Mouse (Mus musculus) heart, postnatal 10 days (tissue): Measurements from ENCODE around the gene Bmp2k. TPM values are rescaled to one million over a fixed set of nuclear protein-coding genes. Genes with fewer than 3 reads are reported as not detected.
"Not testable (repeated sequence)": the region's sequence is repeated elsewhere in the genome, so short reads cannot be mapped to it uniquely, and the experiment has no call there.

ENCODE experiments used
- DNase-seq, 2 experiments: peaks; one replicate each; pipeline ENCODE4 v3.0.0; 2021
- intact Hi-C: fragments of 180-260 bp; cut with DNase I; formaldehyde crosslinking; loops from one replicate; pipeline ENCODE4 v1.15.1; 2025
- total RNA-seq, 2 experiments: library from RNA; stranded (reverse); gene quantifications; 2 replicates each; pipeline ENCODE4 v1.2.3; 2021

Bmp2k gene
- total RNA-seq, 2 experiments from 2014 or later: 16.2 to 16.6 TPM

DNA sequence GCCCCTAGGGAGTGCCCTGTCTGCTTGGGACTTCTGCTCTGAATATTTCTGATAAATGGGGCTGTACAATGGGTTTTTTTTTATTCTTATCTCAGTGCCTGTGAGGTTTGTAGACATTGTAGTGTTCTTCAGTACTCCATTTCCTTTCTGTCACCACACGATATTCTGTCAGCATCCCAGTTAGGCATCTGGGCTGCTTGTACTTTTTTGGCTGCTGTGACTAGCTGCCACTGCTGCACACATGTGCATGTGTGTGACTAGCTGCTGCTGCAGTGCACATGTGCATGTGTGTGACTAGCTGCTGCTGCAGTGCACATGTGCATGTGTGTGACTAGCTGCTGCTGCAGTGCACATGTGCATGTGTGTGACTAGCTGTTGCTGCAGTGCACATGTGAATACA lies 31.4 kb downstream of the Bmp2k start:
- intact Hi-C loops, DNase-seq: not testable (repeated sequence)

DNA sequence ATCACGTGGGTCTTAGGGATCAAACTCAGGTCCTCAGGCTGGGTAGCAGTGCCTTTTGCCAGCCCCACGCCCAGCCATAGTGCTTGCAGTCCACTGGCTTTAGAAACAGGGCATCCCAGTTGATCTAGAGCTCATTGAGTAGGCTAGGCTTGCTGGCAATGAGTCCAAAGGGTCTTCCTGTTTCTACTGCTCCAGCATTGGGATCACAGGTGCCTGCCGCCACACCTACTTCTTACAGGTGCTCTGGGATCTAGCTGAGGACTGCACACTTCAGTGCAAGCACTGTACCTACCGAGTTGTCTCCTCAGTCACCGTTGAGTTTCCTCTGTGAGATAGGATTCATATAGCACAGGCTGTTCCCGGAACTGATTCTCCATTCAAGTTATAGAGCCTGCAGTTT lies 34.3 kb downstream of the Bmp2k start:
- DNase-seq: no peak

DNA sequence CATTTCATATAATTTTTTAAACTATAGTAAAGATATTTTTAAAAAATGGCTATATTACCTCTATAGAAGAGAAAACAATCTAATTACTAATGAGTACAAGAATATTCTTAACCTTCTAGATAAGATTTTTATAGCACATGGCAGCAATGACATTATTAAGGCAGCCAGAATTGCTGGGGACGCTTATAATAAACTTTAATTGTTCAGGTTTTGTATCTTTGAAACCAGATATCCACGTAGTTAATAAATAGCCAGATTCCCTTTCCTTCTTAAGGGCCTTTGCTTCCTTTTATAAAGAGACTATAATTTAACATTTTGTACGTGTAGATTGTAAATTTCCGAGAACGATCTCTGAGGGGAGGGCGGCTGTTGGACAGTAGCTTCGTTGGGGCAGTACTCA lies 47.8 kb downstream of the Bmp2k start:
- intact Hi-C loops: no loop called here
- DNase-seq: no peak

More for the DNA sequence above, 34.3 kb downstream of the Bmp2k start:
- intact Hi-C loops: no loop called here

DNA sequence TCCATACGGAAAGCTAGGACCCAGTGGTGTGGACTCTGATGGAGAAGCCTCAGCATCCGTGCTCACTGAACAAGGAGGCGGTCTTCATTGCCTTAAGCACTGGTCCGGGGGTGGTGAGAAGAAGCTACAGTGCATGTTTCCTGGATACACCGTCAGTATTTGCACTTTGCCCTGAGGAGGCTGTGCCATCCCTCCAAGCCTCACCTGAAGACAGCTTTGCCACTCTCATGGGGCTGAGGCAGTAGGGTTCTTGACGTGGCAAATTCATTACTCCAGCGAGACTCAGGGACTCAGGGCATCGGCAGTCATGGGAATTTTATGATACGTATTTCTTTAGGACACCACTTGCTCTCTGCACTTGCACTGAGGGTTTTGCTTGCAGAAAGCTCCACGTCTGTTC lies 49.2 kb downstream of the Bmp2k start:
- no peak for DNase-seq
- intact Hi-C loops: no loop called here

DNA sequence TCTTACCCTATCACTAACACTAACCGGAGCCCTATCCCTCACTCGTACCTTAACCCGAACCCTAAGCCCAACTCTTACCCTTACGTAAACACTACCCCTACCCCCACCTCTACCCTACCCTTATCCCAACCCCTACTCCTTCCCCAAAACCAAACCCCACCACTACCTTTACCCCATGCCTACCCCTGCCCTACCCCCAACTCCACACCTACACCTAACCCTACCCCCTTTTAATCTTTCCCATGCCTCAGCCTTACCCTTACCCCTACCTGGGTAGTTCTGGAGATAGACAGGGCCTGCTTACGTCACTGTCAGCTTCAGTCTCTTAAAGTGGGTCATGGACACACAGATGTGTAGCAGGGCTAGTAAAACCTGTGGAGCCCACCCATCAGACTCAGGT lies 51.4 kb downstream of the Bmp2k start:
- intact Hi-C loops: no loop called here
- DNase-seq: no peak

DNA sequence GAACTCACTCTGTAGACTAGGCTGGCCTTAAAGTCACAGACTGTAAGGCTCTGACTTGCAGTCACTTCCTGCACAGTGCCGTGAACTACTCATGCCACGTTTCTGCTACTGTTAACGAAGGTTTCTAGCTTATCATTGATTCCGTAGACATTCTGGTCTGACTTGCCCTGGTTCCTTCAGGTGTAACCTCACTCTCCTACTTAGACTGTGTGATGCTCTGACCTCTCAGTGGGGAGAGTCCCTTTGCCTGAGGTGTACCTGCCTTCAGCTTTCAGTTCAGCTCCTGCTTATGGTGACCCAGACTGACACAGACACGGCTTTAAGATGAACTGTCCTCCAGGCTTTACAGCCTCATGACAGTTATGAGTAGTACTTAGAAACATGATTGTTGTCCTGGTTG lies 56.7 kb downstream of the Bmp2k start:
- intact Hi-C loops: loop anchor here (2.0 kb wide), 1 partner anchor 55 kb away; no protein-coding TSS in a partner anchor
- no peak for DNase-seq

DNA sequence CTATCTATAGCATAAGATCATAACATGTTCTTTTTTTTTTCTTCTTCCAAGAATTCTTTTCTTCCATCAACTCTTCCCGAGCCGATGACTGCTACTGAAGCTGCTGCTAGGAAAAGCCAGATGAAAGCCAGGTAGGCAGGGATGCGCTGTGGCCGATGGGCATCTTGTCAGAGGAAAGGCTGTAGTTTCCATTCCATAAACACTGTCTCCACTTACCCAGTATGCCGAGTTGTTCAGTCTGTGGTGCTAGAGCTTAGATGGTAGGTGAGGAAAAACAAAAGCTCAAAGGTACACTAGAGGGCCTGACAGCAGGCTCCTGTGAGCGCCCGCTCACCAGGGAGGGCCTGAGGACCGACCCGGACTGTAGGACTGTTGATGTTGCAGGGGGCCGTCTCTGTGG lies 57.3 kb downstream of the Bmp2k start:
- no peak for DNase-seq
- intact Hi-C loops: loop anchor here (1.0 to 5.0 kb wide), 4 partner anchors 56 to 788 kb away; no protein-coding TSS in a partner anchor

DNA sequence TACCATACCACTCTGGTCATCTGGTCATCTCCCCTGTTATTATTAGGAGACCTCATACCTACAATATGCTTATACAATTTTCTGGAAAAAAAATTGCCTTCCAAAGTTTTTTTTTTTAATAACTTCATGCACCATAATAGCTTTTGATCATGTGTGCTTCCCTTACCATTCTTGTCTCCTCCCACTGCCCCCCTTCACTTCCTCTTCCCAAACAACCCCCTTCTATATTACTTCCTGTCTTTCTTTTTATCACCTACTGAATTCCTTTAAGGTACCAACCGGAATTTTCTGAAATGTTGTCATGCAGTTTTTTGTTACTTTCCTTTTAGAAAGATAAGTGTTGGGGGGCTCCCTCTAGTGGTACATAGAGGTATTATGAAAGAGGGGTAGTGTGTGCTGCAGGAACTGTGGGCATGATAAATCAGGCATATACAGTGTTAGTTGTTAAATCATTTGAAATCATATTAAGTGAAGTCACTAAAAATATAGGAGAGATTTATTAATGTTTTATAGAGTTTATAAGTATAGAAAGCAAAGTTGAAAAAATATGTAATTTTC lies 58.1 kb downstream of the Bmp2k start:
- intact Hi-C loops: loop anchor here (1.0 to 5.0 kb wide), 4 partner anchors 57 to 788 kb away; no protein-coding TSS in a partner anchor
- DNase-seq: peak; percentile 57 to 76

DNA sequence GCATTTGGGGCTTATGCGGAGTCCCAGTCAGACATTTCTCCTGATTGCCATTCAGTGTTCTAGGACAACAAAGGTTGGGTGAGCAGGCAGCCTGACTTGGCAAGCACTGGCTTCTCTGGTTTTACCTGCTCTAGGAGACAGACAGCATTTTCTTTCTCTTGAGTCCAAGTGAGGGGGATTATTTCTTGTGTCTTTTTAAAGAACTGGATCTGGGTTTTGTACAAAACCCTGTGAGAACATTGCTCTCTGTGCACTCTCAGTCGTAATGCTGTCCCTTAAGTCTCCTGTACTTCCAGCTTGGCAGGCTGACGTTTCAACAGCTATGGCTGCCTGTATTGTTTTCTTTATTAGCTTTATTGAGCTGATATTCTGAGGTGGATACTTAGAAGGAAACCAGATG lies 58.9 kb downstream of the Bmp2k start:
- no peak for DNase-seq
- intact Hi-C loops: loop anchor here (5.0 kb wide), 2 partner anchors 179 to 789 kb away; no protein-coding TSS in a partner anchor

DNA sequence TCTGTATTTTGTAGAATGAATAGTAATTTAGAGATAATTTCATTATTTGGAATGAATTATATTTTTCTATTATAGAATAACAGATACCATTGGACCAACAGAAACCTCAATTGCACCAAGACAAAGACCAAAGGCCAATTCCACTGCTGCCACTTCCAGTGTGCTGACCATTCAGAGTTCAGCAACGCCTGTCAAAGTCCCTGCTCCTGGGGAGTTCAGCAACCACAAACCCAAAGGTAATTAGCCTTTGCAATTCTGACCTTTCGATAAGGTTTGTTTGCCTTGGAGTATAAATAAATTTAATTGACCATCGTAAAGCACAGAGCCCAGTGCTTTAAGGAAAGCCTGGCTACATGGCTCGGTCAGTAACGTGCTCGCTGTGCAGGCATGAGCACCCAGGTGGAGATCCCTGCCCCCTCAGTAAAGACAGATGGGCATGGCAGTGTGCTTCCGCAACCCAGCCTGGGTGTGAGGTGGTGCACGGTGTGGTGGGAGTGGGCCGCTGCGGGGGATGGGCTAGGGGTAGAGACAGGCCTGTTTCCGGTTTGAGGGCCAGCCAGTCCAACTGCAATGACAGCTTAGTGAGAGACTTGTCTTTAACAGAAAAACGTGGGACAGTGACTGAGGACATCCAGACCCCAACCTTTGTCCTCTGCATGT lies 59.4 kb downstream of the Bmp2k start:
- no peak for DNase-seq
- intact Hi-C loops: loop anchor here (5.0 kb wide), 2 partner anchors 180 to 790 kb away; no protein-coding TSS in a partner anchor

DNA sequence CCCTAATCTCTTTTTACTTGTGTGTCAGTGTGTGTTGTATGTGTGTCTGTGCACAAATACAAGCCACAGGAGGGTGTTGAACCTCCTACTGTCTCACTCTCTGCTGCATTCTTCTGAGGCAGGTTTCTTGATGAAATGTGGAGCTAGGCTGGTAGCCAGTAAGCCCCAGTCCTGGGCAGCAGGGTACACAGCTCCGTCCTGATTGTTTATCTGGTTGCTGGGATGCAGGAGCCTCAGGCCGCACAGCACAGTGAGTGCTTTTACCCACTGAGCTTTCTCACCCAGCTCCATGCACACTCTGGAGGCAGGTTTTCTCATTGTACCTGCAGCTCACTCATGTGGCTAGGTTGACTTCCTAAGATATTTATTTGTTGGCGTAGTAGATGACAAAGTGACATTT lies 63.4 kb downstream of the Bmp2k start:
- DNase-seq: no peak
- intact Hi-C loops: no loop called here

DNA sequence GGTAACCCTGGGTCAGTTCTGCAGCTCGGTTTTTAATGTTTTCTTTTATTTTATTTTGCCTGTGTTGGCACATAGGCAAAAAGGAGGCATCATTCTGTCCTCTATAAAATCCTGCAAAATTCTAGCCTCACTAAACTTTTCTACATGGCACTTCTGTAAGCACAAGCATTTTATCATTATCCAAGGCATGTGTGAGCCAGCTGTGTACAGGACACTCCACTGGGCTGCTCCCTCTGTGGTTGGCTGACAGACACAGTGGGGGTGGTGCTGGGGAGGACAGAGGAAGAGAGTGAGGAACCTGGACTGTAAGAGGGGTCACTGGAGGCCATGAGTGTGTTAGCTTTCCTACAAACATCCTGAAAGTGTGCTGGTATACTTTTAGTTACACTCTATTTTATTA lies 64.6 kb downstream of the Bmp2k start:
- intact Hi-C loops: no loop called here
- no peak for DNase-seq

DNA sequence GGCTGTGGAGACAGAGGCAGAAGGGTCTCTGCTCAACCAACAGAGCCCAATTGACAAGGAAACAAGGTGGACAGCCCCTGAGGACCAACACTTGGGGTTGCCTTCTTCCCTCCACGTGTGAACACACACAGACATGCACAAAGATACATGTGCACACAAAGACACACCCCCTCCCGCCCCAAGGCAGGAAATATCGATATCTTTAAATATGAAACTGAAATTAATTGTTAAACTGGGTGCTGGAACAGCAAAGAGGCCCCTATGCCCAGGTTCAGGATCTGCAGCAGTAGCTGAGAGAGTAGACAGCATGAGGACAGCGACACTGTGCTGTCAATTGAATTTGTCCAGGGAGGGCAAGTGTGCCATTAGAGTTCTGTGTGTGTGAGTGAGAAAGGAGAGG lies 68.3 kb downstream of the Bmp2k start:
- intact Hi-C loops: no loop called here
- no peak for DNase-seq

DNA sequence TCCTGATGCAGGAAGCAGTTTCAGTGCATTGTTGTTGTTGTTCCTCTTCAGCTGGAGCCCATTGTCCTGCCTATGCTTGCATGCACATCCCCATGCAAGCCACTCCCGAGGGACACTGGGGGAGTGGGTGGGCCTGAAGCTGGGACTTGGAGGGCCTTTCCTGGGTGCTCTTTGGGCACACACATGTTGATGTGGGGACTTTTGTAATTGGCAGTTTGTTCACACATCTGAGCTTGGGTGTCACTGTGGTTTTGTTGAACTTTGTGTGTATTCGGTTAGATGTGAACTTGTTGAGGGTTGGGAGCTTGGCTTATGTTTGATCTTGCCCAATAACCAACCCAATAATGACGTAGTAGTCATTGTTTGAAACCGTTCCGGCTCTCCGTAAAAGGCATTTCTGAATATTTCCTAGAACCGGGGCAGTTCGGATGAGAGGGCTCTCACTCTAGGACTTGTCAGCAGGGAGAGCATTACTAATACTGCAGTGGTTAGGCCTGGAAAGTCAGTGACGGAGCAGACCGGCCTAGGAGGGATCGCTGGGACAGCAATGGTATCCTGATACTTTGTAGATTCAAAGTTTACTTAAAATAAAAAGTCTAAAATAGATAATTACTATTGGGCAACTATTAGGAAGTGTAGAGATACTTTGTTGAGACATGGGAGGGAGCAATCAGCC lies 78.1 kb downstream of the Bmp2k start:
- no peak for DNase-seq
- intact Hi-C loops: no loop called here

DNA sequence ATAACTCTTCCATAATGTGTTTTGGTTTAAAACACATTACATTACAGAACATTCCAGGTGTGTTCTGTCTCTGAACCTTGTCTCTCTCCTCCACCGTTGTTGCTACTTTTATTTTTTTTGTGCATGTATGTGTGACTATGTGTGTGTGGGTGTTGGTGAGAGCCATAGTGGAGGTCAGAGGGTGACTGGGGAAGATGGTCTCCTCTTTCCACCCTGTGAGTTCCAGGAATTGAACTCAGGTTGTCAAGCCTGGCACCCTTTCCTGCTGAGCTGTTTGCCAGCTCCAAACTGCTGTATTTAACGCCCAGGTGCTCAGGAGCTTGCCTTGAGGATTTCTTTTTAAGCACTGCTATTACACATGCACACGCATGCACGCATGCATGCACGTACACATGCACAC lies 78.7 kb downstream of the Bmp2k start:
- DNase-seq: no peak
- intact Hi-C loops: no loop called here

DNA sequence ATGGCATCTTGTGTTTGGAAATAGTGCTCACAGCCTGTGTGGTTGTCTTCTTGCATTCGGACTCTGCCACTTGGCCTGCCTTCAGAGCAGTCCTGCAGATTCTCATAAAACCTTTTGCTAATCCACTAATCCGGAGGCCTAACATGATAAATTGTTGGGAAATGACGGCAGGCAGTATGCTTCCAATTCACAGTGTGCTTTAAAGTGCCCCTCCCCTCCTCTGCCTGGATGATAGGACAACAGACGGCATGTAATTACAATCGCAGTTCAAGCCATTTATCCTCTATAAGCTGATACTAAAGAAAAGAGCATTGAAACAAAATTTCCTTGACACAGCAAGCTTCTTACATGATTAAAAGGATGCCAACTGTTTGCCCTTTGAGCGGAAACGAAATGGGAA lies 80.2 kb downstream of the Bmp2k start:
- intact Hi-C loops: no loop called here
- DNase-seq: no peak

DNA sequence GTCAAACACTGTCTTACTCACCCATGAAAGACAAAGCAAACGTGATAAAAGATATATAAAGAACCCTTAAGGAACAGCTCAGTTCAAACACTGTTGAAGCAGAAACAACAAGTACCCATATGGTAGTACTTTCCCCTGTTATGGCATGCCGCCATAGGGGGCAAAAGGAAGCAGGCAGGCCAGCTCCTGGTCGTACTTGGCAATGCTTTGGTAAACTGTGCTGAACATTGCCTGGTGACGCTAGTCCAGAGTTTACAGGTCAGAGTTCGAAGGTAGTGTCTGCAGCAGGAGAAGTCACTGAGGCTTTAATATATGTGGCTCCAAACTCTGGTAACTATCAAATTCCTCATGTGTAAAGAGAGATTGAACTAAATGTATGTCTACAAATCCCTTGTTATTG lies 81.2 kb downstream of the Bmp2k start:
- intact Hi-C loops: no loop called here
- DNase-seq: no peak

DNA sequence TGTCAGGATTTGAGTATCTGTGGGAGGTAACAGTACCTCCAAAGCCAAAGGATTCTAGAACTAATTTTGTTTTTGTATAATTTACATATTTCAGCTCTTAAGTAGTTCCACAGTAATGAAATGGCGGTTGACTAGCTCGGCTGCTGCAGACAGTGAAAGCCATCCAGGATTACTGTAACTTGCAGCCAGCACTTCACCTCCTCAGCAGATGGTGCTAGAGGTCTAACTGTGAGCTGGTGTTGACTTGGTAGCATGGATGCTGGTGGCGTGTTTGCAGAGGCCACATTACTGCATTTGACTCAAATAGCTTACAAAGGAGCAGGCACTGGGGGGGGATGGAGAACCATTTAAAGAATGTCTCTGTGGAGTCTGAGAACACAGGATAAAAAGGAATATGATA lies 84.0 kb downstream of the Bmp2k start:
- intact Hi-C loops: no loop called here
- peak in 1 of 2 experiments; percentile 24 for DNase-seq

DNA sequence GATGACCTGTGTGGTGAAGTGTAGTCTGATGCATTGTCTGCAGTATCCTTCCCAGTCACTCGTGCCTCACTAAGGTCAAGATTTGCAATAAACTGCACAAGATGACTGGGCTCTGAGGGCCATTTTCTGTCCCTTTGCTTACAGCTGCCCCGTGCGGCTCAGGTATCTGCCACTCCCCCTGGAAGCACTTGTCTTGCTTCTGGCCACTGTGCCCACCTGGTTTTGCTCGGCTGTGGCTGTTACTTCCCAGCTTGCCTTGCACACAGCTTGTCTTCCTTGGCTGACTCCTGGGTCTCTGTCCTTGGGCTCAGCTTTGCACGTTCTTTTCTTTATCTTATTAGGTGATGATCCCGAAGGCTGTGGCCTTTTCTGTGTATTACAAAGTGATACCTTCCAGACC lies 86.2 kb downstream of the Bmp2k start:
- intact Hi-C loops: no loop called here
- DNase-seq: no peak

DNA sequence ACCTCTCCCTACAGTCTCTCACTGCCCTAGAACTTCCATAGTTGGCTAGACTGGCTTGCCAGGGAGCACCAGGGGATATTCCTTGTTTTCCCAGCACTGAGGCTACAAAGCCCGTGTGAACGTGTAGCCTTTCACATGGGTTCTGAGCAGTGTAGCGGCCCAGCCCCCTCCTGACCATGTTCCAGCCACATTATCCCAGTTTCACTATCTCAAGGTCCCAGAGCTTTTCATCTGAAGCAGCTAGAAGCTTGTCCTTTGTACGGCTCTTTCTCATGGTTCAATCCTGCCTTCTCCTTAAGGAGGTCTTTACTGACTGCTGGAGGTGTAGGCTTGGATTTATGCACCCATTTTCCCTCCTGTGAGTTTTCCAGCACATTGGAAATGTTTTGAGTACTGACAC lies 87.1 kb downstream of the Bmp2k start:
- intact Hi-C loops: no loop called here
- DNase-seq: no peak

DNA sequence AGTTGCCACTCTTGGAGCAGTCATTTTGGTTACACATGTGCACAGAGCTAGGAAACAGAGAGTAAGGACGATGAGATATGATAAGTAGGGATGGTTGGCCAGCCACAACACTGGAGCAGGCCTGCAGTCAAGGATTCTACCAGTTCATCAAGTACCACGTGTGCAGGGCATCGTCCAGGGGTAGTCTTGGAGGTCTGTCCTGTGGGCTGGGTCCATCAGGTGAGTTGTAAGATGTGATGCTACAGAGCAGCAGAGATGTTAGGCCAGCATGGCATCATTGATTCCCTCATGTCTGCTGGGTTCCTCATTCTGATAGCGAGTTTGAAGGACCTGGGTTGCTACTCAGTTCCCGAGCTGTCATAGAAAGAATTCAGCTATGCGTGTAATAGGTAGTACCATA lies 87.6 kb downstream of the Bmp2k start:
- DNase-seq: no peak
- intact Hi-C loops: no loop called here

DNA sequence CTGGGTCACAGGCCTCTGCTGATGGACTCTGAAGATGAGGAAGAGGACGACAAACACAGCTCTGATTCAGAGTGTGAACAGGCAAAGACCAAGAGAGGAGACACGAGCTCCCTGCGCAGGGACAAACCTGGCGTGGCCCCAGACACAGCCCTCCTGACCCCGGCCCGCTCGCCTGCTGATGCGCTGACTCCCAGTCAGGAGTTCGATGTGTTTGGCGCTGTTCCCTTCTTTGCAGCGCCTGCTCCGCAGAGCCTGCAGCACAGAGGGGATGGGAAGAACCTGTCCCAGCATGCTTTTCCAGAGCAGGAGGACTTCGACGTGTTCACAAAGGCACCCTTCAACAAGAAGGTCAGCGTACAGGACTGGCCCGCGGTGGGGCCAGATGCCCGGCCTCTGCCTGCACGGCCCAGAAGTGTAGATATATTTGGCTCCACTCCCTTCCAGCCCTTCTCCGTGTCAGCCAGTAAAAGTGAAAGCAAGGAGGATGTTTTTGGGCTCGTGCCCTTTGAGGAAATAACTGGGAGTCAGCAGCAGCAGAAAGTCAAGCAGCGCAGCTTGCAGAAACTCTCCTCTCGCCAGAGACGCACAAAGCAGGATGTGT lies 89.6 kb downstream of the Bmp2k start:
- DNase-seq: peak; percentile 53 to 54
- intact Hi-C loops: no loop called here
